ENCODE assay signal across 17 mouse cellular contexts in the genomic region with DNA sequence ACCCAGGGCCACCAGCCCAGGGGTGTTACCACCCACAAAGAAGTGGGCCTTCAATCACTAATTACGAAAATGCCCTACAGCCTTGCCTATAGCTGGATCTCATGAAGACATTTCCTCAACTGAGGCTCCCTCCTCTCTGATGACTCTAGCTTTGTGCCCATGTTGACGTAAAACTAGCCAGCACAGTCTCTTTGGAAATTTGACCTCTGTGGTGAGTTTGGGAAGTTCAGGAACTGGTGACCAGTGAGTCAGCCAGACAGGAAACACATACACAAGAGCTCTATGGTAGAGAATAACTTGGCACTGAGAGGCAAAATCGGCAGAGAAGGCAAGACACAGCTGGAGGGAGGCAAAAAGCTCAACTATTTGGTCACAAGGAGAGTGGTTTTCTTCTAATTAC. TPM values are rescaled to one million over a fixed set of nuclear protein-coding genes. Genes with fewer than 3 reads are reported as not detected.
DNase-seq lines count a peak whose midpoint lies in the region; ATAC-seq and TF ChIP-seq lines count a peak whose summit lies in the region.
"Had no signal": no experiment of that assay in that cellular context is flagged by ENCODE, and none has a peak within 500 bp of the region (broad histone marks: within the 10 kb centered on the region; RNA-seq: fewer than 3 reads in every experiment).

No protein-coding gene starts in this region.

- WGBS in embryonic facial prominence, embryonic 15.5 days, result 61% methylated on average over 3 of the region's 3 CpGs
- WGBS in embryonic facial prominence, embryonic 10.5 days, result 63% methylated on average over 3 of the region's 3 CpGs
- WGBS in liver, postnatal 0 days (ENCODE audit: insufficient replicate concordance), result 55% methylated on average over 3 of the region's 3 CpGs
- 68% methylated on average over 3 of the region's 3 CpGs for WGBS in stomach, embryonic 16.5 days

- H3K4me1 ChIP-seq in embryonic facial prominence, embryonic 15.5 days, result peaks cover 7% of the 10 kb centered on the region; the same call in 1 of the 2 replicates
- H3K4me1 ChIP-seq in embryonic facial prominence, embryonic 10.5 days, result peaks cover 19% of the 10 kb centered on the region
- H3K4me1 ChIP-seq in liver, postnatal 0 days (ENCODE audit: insufficient read depth), result no peaks in the 10 kb centered on the region
- H3K4me1 ChIP-seq in stomach, embryonic 16.5 days (ENCODE audit: control insufficient read depth, insufficient read depth, low read length), result peaks cover 16% of the 10 kb centered on the region

- H3K36me3 ChIP-seq in embryonic facial prominence, embryonic 15.5 days, result no peaks in the 10 kb centered on the region
- no peaks in the 10 kb centered on the region for H3K36me3 ChIP-seq in embryonic facial prominence, embryonic 10.5 days (replicated peaks)
- H3K36me3 ChIP-seq in liver, postnatal 0 days (replicated peaks; ENCODE audit: insufficient read depth, low read length), result no peaks in the 10 kb centered on the region
- no peaks in the 10 kb centered on the region for H3K36me3 ChIP-seq in stomach, embryonic 16.5 days (ENCODE audit: control insufficient read depth, insufficient read depth, low read length)
- H3K36me3 ChIP-seq: embryonic facial prominence, embryonic 12.5 days; heart, embryonic 13.5 days; hindbrain, embryonic 15.5 days; limb, embryonic 13.5 days; midbrain, embryonic 10.5 days had no signal

- no peak for TF ChIP-seq CTCF in liver, postnatal 0 days (IDR thresholded peaks at IDR 0.05; ENCODE audit: low read depth)

- no peak overlapping the region for H3K4me2 ChIP-seq in embryonic facial prominence, embryonic 15.5 days (replicated peaks)
- H3K4me2 ChIP-seq in liver, postnatal 0 days (ENCODE audit: low read depth, low read length), result no peak overlapping the region
- H3K4me2 ChIP-seq in stomach, embryonic 16.5 days (ENCODE audit: low read depth, low read length), result no peak overlapping the region
- H3K4me2 ChIP-seq: embryonic facial prominence, embryonic 12.5 days; hindbrain, embryonic 15.5 days; limb, embryonic 13.5 days had no signal

- no peak for DNase-seq in embryonic facial prominence, embryonic 10.5 days (ENCODE audit: low spot score)
- DNase-seq in liver, postnatal 0 days, result no peak
- DNase-seq in liver, result no peak
- no peak for DNase-seq in cerebellum, postnatal 36 days
- no peak for DNase-seq in urinary bladder, postnatal 25 days (ENCODE audit: low spot score)
- DNase-seq: adrenal gland, postnatal 25 days; cerebellum, adult 11-12 months; kidney, postnatal 25 days; thymus, adult 2 months had no signal

- ATAC-seq in embryonic facial prominence, embryonic 15.5 days (ENCODE audit: insufficient number of reproducible peaks, low FRiP score, low TSS enrichment, low read depth), result no peak
- peak; percentile 65 for ATAC-seq in liver, postnatal 0 days
- peak; percentile 51 for ATAC-seq in granulocyte monocyte progenitor cell, adult 5-6 weeks (replicated peaks; ENCODE audit: poor library complexity, severe bottlenecking)
- ATAC-seq in stomach, embryonic 16.5 days (ENCODE audit: insufficient read depth, low FRiP score), result no peak

- H3K4me3 ChIP-seq in embryonic facial prominence, embryonic 15.5 days (replicated peaks), result no peak overlapping the region
- no peak overlapping the region for H3K4me3 ChIP-seq in embryonic facial prominence, embryonic 10.5 days
- no peak overlapping the region for H3K4me3 ChIP-seq in liver, postnatal 0 days (ENCODE audit: low read depth, low read length)
- no peak overlapping the region for H3K4me3 ChIP-seq in stomach, embryonic 16.5 days (replicated peaks; ENCODE audit: low read length)
- H3K4me3 ChIP-seq: embryonic facial prominence, embryonic 12.5 days; heart, embryonic 13.5 days; hindbrain, embryonic 15.5 days; limb, embryonic 13.5 days; midbrain, embryonic 10.5 days had no signal

- no peak for TF ChIP-seq EP300 in liver, postnatal 0 days (IDR thresholded peaks at IDR 0.05; ENCODE audit: low read depth)

- no peaks in the 10 kb centered on the region for H3K27me3 ChIP-seq in embryonic facial prominence, embryonic 15.5 days
- H3K27me3 ChIP-seq in embryonic facial prominence, embryonic 10.5 days (replicated peaks; ENCODE audit: low read depth, poor library complexity, severe bottlenecking), result no peaks in the 10 kb centered on the region
- no peaks in the 10 kb centered on the region for H3K27me3 ChIP-seq in liver, postnatal 0 days (ENCODE audit: insufficient read depth, low read length)
- no peaks in the 10 kb centered on the region for H3K27me3 ChIP-seq in stomach, embryonic 16.5 days (ENCODE audit: control insufficient read depth, insufficient read depth, low read length)
- H3K27me3 ChIP-seq: embryonic facial prominence, embryonic 12.5 days; heart, embryonic 13.5 days; hindbrain, embryonic 15.5 days; limb, embryonic 13.5 days had no signal

- H3K9me3 ChIP-seq in embryonic facial prominence, embryonic 15.5 days (replicated peaks), result no peaks in the 10 kb centered on the region
- no peaks in the 10 kb centered on the region for H3K9me3 ChIP-seq in embryonic facial prominence, embryonic 10.5 days
- no peaks in the 10 kb centered on the region for H3K9me3 ChIP-seq in liver, postnatal 0 days (ENCODE audit: low read length)
- no peaks in the 10 kb centered on the region for H3K9me3 ChIP-seq in stomach, embryonic 16.5 days (replicated peaks; ENCODE audit: control insufficient read depth, low read length)
- H3K9me3 ChIP-seq: embryonic facial prominence, embryonic 12.5 days; heart, embryonic 13.5 days; hindbrain, embryonic 15.5 days; limb, embryonic 13.5 days; midbrain, embryonic 10.5 days had no signal

- H3K9ac ChIP-seq in embryonic facial prominence, embryonic 15.5 days, result no peak overlapping the region
- no peak overlapping the region for H3K9ac ChIP-seq in liver, postnatal 0 days (replicated peaks)
- H3K9ac ChIP-seq in stomach, embryonic 16.5 days (ENCODE audit: low read length), result no peak overlapping the region
- H3K9ac ChIP-seq: embryonic facial prominence, embryonic 12.5 days; heart, embryonic 13.5 days; hindbrain, embryonic 15.5 days had no signal

- peak overlapping the region; percentile 28; the same call in 1 of the 2 replicates for H3K27ac ChIP-seq in embryonic facial prominence, embryonic 15.5 days (replicated peaks)
- no peak overlapping the region for H3K27ac ChIP-seq in embryonic facial prominence, embryonic 10.5 days (replicated peaks)
- no peak overlapping the region for H3K27ac ChIP-seq in liver, postnatal 0 days (ENCODE audit: low read depth)
- H3K27ac ChIP-seq in stomach, embryonic 16.5 days (ENCODE audit: low read length), result peak overlapping the region; percentile 41; the same call in 1 of the 2 replicates
- H3K27ac ChIP-seq: embryonic facial prominence, embryonic 12.5 days; hindbrain, embryonic 15.5 days; limb, embryonic 13.5 days; midbrain, embryonic 10.5 days had no signal

RNA-seq across cellular contexts. Expression of a gene that starts 15.1 kb away (rescaled TPM):
- 4.4 and 5.1 TPM in 2 replicates for polyA plus RNA-seq in embryonic facial prominence, embryonic 15.5 days (2015; fragmentation: Nextera tagmentation; extraction: Ambion mirVana)
- polyA plus RNA-seq in embryonic facial prominence, embryonic 10.5 days (2016; fragmentation: Nextera tagmentation; extraction: Ambion mirVana), result 1.6 and 2.4 TPM in 2 replicates
- 2.2 and 3.0 TPM in 2 replicates for polyA plus RNA-seq in liver, postnatal 0 days (2015; fragmentation: Nextera tagmentation; extraction: Ambion mirVana)
- 0.19 TPM in 1 of 2 replicates, not detected in the other for total RNA-seq in granulocyte monocyte progenitor cell, adult 5-6 weeks (2014; fragmentation: Nextera tagmentation)
- 0.26 and 1.6 TPM in 2 replicates for total RNA-seq in granulocyte monocyte progenitor cell, adult 5-6 weeks (2017)
- 5.0 TPM in 2 replicates for polyA plus RNA-seq in stomach, embryonic 16.5 days (2015; fragmentation: Nextera tagmentation; extraction: Ambion mirVana)

Comparison
In these comparisons a context has a peak if more than half of its experiments do, and no peak if none do; other contexts are left out.
1. H3K27ac ChIP-seq: peak in embryonic facial prominence, embryonic 15.5 days (single experiment) and stomach, embryonic 16.5 days (single experiment); none in embryonic facial prominence, embryonic 10.5 days (single experiment) and liver, postnatal 0 days (single experiment).
2. ATAC-seq: peak in liver, postnatal 0 days (single experiment) and granulocyte monocyte progenitor cell, adult 5-6 weeks (single experiment); none in embryonic facial prominence, embryonic 15.5 days (single experiment) and stomach, embryonic 16.5 days (single experiment).